Comparison of ENCODE assay signal across 8 mouse cellular contexts in genomic region chr9:62345633-62346387, GRCm38 (mm10). TPM values are rescaled to one million over a fixed set of nuclear protein-coding genes. Genes with fewer than 3 reads are reported as not detected.
A peak's percentile ranks its signal among the peaks of the same experiment; 100 is the strongest.
DNase-seq lines count a peak whose midpoint lies in the region; ATAC-seq and TF ChIP-seq lines count a peak whose summit lies in the region.

No protein-coding gene starts in this region.

- WGBS in kidney, adult 2 months = 23% methylated on average over 9 of the region's 9 CpGs
- WGBS in embryonic facial prominence, embryonic 14.5 days = 52% methylated on average over 9 of the region's 9 CpGs
- WGBS in intestine, embryonic 16.5 days = 58% methylated on average over 9 of the region's 9 CpGs
- WGBS in neural tube, embryonic 12.5 days = 57% methylated on average over 9 of the region's 9 CpGs

- no peak for ATAC-seq in embryonic facial prominence, embryonic 14.5 days (ENCODE audit: low read depth)
- ATAC-seq in intestine, embryonic 16.5 days = no peak
- ATAC-seq in neural tube, embryonic 12.5 days (ENCODE audit: low FRiP score, low read depth) = no peak

- TF ChIP-seq POLR2A in kidney, adult 2 months (IDR thresholded peaks at IDR 0.05; ENCODE audit: low read depth, low read length) = no peak

- H3K27ac ChIP-seq in kidney, adult 2 months (ENCODE audit: insufficient read depth, low read depth, low read length) = peak overlapping the region; percentile 62
- no peak overlapping the region for H3K27ac ChIP-seq in embryonic facial prominence, embryonic 14.5 days (replicated peaks; ENCODE audit: low read depth, low read length)
- peak overlapping the region; percentile 98 for H3K27ac ChIP-seq in intestine, embryonic 16.5 days (ENCODE audit: low read length)
- no peak overlapping the region for H3K27ac ChIP-seq in neural tube, embryonic 12.5 days

- peak; percentile 19 for DNase-seq in kidney, adult 2 months
- DNase-seq in kidney, postnatal 25 days = no peak
- no peak for DNase-seq in embryonic facial prominence, embryonic 14.5 days (ENCODE audit: low spot score)
- no peak for DNase-seq in layer of hippocampus, postnatal 25 days (ENCODE audit: extremely low spot score in 1 of 2, low spot score in 1 of 2)
- no peak for DNase-seq in layer of hippocampus, adult 18-20 months (ENCODE audit: low spot score in 2 of 2)
- DNase-seq in left cerebral cortex, adult 18-20 months (ENCODE audit: low spot score in 2 of 2) = no peak

- peak overlapping the region; percentile 98 for H3K9ac ChIP-seq in embryonic facial prominence, embryonic 14.5 days (ENCODE audit: low read depth, low read length)
- peak overlapping the region; percentile 99 for H3K9ac ChIP-seq in intestine, embryonic 16.5 days (ENCODE audit: low read depth, low read length)
- H3K9ac ChIP-seq in neural tube, embryonic 12.5 days = 0 out of 2 replicates have a peak overlapping the region, but pooled peaks have one; percentile 97

- peaks cover 37% of the 10 kb centered on the region for H3K4me1 ChIP-seq in kidney, adult 2 months (ENCODE audit: control insufficient read depth, insufficient read depth, low read length)
- H3K4me1 ChIP-seq in embryonic facial prominence, embryonic 14.5 days (ENCODE audit: control insufficient read depth, insufficient read depth, low read length) = peaks cover 17% of the 10 kb centered on the region
- peaks cover 51% of the 10 kb centered on the region for H3K4me1 ChIP-seq in intestine, embryonic 16.5 days (ENCODE audit: control insufficient read depth, insufficient read depth, low read length)
- H3K4me1 ChIP-seq in neural tube, embryonic 12.5 days = peaks cover 51% of the 10 kb centered on the region

- H3K4me2 ChIP-seq in embryonic facial prominence, embryonic 14.5 days (ENCODE audit: low read depth, low read length) = peak overlapping the region; percentile 84
- peak overlapping the region; percentile 87 for H3K4me2 ChIP-seq in intestine, embryonic 16.5 days (ENCODE audit: low read depth, low read length)
- H3K4me2 ChIP-seq in neural tube, embryonic 12.5 days (replicated peaks) = peak overlapping the region; percentile 83

- H3K36me3 ChIP-seq in kidney, adult 2 months (ENCODE audit: control insufficient read depth, insufficient read depth, low read length) = no peaks in the 10 kb centered on the region
- no peaks in the 10 kb centered on the region for H3K36me3 ChIP-seq in embryonic facial prominence, embryonic 14.5 days (ENCODE audit: control insufficient read depth, insufficient read depth, low read length)
- no peaks in the 10 kb centered on the region for H3K36me3 ChIP-seq in intestine, embryonic 16.5 days (ENCODE audit: control insufficient read depth, insufficient read depth, low read length)
- no peaks in the 10 kb centered on the region for H3K36me3 ChIP-seq in neural tube, embryonic 12.5 days

- H3K27me3 ChIP-seq in kidney, adult 2 months (replicated peaks; ENCODE audit: control insufficient read depth, insufficient read depth, low read length) = no peaks in the 10 kb centered on the region
- no peaks in the 10 kb centered on the region for H3K27me3 ChIP-seq in embryonic facial prominence, embryonic 14.5 days (replicated peaks; ENCODE audit: control insufficient read depth, insufficient read depth, low read length)
- no peaks in the 10 kb centered on the region for H3K27me3 ChIP-seq in intestine, embryonic 16.5 days (replicated peaks; ENCODE audit: control insufficient read depth, insufficient read depth, low read length)
- H3K27me3 ChIP-seq in neural tube, embryonic 12.5 days (replicated peaks) = no peaks in the 10 kb centered on the region

- H3K9me3 ChIP-seq in embryonic facial prominence, embryonic 14.5 days (ENCODE audit: control insufficient read depth, low read length) = no peaks in the 10 kb centered on the region
- no peaks in the 10 kb centered on the region for H3K9me3 ChIP-seq in intestine, embryonic 16.5 days (ENCODE audit: control insufficient read depth, low read length)
- no peaks in the 10 kb centered on the region for H3K9me3 ChIP-seq in neural tube, embryonic 12.5 days

- no peak for TF ChIP-seq CTCF in kidney, adult 2 months (conservative IDR thresholded peaks at IDR 0.05; ENCODE audit: insufficient read depth, insufficient read length, low read depth, low read length)

- H3K4me3 ChIP-seq in kidney, adult 2 months (ENCODE audit: insufficient read depth, low read depth, low read length) = peak overlapping the region; percentile 92; the same call in 1 of the 2 replicates
- peak overlapping the region; percentile 72 for H3K4me3 ChIP-seq in embryonic facial prominence, embryonic 14.5 days (ENCODE audit: low read depth, low read length)
- H3K4me3 ChIP-seq in intestine, embryonic 16.5 days (ENCODE audit: low read length) = peak overlapping the region; percentile 91
- H3K4me3 ChIP-seq in neural tube, embryonic 12.5 days = peak overlapping the region; percentile 89; the same call in 1 of the 2 replicates

RNA-seq across cellular contexts. Expression of gene Anp32a, which starts 4.7 kb away (rescaled TPM):
- 32.0 and 61.3 TPM in 2 replicates for polyA plus RNA-seq in kidney, adult 2 months (2012; rRNA removed)
- polyA plus RNA-seq in embryonic facial prominence, embryonic 14.5 days (2014; fragmentation: Nextera tagmentation; extraction: Ambion mirVana) = 107 and 112 TPM in 2 replicates
- 146 and 206 TPM in 2 replicates for polyA plus RNA-seq in intestine, embryonic 16.5 days (2015; fragmentation: Nextera tagmentation; extraction: Ambion mirVana)
- polyA plus RNA-seq in neural tube, embryonic 12.5 days (2016; fragmentation: Nextera tagmentation; extraction: Ambion mirVana) = 149 and 186 TPM in 2 replicates
- total RNA-seq in layer of hippocampus, postnatal 25 days (2021) = 100 to 1,000 TPM; 285 to 296 TPM
- total RNA-seq in layer of hippocampus, adult 18-20 months (2021) = 100 to 1,000 TPM; 318 to 326 TPM
- 100 to 1,000 TPM; 255 to 287 TPM for total RNA-seq in left cerebral cortex, adult 18-20 months (2021)

Comparison
In these comparisons a context has a peak if more than half of its experiments do, and no peak if none do; other contexts are left out.
1. H3K27ac ChIP-seq: peak in kidney, adult 2 months (single experiment) and intestine, embryonic 16.5 days (single experiment); none in embryonic facial prominence, embryonic 14.5 days (single experiment) and neural tube, embryonic 12.5 days (single experiment).
2. Peak in every context shown above with its lines, with median percentiles within 50 percentile points of each other: H3K4me3 ChIP-seq, H3K4me2 ChIP-seq and H3K9ac ChIP-seq.